Mouse (Mus musculus) intestine, embryonic 14.5 days (tissue): Measurements from ENCODE around the gene Ghr. TPM values are rescaled to one million over a fixed set of nuclear protein-coding genes. Genes with fewer than 3 reads are reported as not detected.

ENCODE experiments used
- ATAC-seq: fragments of 200-750 bp; cut with Nextera tagmentation; replicated peaks from 2 replicates; pipeline ENCODE4 v1.8.0; 2017; ENCODE audit warnings: low read depth, moderate number of reproducible peaks, moderate TSS enrichment, moderate library complexity; ENCODE audit not compliant: low FRiP score, low TSS enrichment
- DNase-seq: peaks from one replicate; pipeline ENCODE4 v3.0.0-alpha.2; 2018; ENCODE audit warnings: low spot score
- H3K27ac ChIP-seq: fragments of 300-500 bp; sonication (generic); 2 replicates; pipeline ENCODE4 v1.5.1; 2014; ENCODE audit warnings: low read depth, mild to moderate bottlenecking, control low read depth
- H3K27me3 ChIP-seq: fragments of 300-500 bp; sonication (generic); replicated peaks from 2 replicates; pipeline ENCODE4 v1.6.1; 2014; ENCODE audit warnings: low read length, control low read depth; ENCODE audit not compliant: control insufficient read depth, insufficient read depth
- H3K36me3 ChIP-seq: fragments of 300-500 bp; sonication (generic); 2 replicates; pipeline ENCODE4 v1.6.1; 2014; ENCODE audit warnings: low read length, control low read depth; ENCODE audit not compliant: control insufficient read depth, insufficient read depth
- H3K4me1 ChIP-seq: fragments of 300-500 bp; sonication (generic); replicated peaks from 2 replicates; pipeline ENCODE4 v1.6.1; 2014; ENCODE audit warnings: low read length, control low read depth, mixed read lengths; ENCODE audit not compliant: control insufficient read depth, insufficient read depth
- H3K4me2 ChIP-seq: fragments of 300-500 bp; sonication (generic); 2 replicates; pipeline ENCODE4 v1.6.1; 2014; ENCODE audit warnings: low read length
- H3K4me3 ChIP-seq: fragments of 300-500 bp; sonication (generic); 2 replicates; pipeline ENCODE4 v1.5.1; 2014; ENCODE audit warnings: low read depth, low read length, control low read depth, mixed read lengths
- H3K9ac ChIP-seq: fragments of 300-500 bp; sonication (generic); 2 replicates; pipeline ENCODE4 v1.6.1; 2014; ENCODE audit warnings: mild to moderate bottlenecking, low read length
- H3K9me3 ChIP-seq: fragments of 300-500 bp; sonication (generic); 2 replicates; pipeline ENCODE4 v1.6.1; 2016; ENCODE audit warnings: low read length, control low read depth; ENCODE audit not compliant: control insufficient read depth
- WGBS: fragments of 180-500 bp; shearing (Covaris S2); extraction: QIAGEN DNeasy Blood & Tissue Kit; methylation state at CpG from one replicate; pipeline ENCODE4 v1.1.7; 2014; 5-methylcytosine and 5-hydroxymethylcytosine counted together
- polyA plus RNA-seq: library from polyadenylated mRNA; unstranded; fragments of >200 nt; fragmentation: Nextera tagmentation; extraction: Ambion mirVana; gene quantifications from 2 replicates; pipeline ENCODE4 v1.2.1, GENCODE M21; 2014

Gene Ghr
- polyA plus RNA-seq, 1 experiment from 2014 or later, result 115 TPM

DNA sequence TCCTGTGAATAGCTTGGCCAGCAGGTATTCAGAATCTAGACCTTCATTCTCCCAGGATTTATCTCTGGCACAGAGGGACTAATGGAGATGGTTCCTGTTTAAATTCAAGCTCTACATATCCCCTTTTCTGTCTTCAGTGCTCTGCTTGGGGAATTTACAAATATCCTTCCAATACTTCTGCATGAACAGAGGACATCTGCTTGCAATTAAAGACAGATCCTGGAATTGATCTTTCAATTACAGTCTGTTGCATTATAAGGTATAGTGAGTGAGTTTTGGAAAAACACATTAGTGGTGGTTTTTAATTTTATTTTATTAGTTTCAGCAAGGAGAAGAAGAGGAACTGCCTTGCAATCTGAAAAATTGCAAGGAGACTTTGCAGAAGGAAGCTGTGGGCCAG, 184.1 kb downstream of the Ghr start:
- ATAC-seq, result no peak
- Histone ChIP-seq H3K36me3 (no peaks in the 10 kb centered on the region), H3K4me1 (no peaks in the 10 kb centered on the region), H3K9ac (no peak overlapping the region), H3K4me2 (no peak overlapping the region), H3K27me3 (no peaks in the 10 kb centered on the region), H3K9me3 (no peaks in the 10 kb centered on the region), H3K4me3 (no peak overlapping the region), H3K27ac (no peak overlapping the region)
- DNase-seq, result no peak

DNA sequence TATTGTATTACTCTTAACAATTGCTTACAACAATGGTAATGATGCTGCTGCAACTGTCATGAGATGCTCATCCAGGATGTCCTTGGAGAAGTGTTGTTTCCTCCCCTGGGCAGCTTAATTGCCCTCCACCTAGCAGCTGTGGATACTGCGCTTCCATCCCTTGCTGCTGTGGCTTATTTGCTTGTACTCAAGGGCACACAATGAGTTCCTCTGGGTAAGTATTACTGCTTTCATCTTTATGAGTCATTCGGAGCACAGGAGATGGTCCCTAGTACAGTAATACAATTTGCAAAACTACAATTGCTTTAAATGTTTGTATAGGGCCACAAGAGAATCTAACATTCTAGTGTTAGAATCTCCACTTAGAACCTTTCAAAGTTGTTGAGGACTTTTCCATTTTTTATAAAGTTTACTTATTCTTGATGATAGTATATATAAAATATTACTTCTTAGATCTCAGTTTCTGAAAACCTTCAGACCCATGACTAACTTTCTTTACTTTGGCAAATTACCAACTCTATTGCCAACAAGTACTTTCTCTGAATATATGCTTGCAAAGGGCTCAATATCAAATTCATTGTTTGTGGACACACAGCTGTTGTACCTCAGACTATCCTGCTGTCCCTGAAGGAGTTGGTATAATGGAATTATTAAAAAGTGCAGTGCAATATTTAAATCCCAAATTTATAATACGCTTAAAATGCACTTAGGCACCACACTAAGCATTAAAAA, 185.8 kb downstream of the Ghr start:
- DNase-seq (no peak), ATAC-seq (no peak)
- Histone ChIP-seq H3K36me3 (no peaks in the 10 kb centered on the region), H3K9ac (no peak overlapping the region), H3K4me1 (no peaks in the 10 kb centered on the region), H3K9me3 (0 out of 2 replicates have a peak, but pooled peaks cover 2% of the 10 kb centered on the region), H3K4me3 (no peak overlapping the region), H3K27me3 (no peaks in the 10 kb centered on the region), H3K4me2 (no peak overlapping the region), H3K27ac (no peak overlapping the region)
- 87% methylated on average over 3 of the region's 3 CpGs for WGBS

DNA sequence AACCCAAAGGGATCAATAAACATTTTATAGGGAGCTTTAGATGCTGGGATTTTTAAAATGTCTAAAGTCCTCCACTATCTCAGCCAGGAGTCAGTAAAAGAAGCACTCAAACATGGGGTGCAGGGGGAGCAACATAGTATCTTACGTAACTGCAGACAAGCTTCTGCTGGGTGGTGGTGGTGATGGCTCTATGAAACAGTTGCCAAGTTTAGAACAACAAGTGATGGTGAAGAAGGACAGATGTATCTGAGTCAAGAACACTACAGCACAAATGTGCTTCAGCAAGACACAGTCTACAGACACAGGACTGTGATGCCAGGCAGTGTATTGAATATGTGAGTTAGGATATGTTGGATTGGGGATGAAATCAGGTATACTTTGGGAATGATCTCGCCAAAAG, 187.1 kb downstream of the Ghr start:
- Histone ChIP-seq H3K9ac (no peak overlapping the region), H3K4me3 (no peak overlapping the region), H3K9me3 (0 out of 2 replicates have a peak, but pooled peaks cover 2% of the 10 kb centered on the region), H3K27me3 (no peaks in the 10 kb centered on the region), H3K27ac (no peak overlapping the region), H3K4me1 (no peaks in the 10 kb centered on the region), H3K36me3 (no peaks in the 10 kb centered on the region), H3K4me2 (no peak overlapping the region)
- no peak for DNase-seq
- WGBS, result 89% methylated on average over 2 of the region's 2 CpGs
- ATAC-seq, result no peak

DNA sequence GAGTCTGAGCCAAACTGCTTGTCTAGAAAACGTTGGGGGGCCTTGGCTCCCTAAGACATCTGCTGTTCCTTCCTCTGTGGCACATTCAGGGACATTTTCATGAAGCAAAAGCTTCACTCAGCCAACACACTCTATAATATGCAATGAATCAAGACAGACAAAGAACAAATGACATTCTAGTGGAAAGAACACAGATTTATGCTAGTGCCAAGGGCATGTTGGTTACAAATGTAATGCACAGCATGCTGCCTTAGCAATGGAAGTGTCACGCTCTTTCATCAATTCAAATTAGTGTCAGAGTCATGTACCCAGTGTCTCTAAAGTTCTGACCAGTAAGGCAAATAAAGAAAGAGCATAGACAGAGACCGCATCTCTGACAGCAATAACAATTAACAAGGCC, 187.6 kb downstream of the Ghr start:
- Histone ChIP-seq H3K4me3 (no peak overlapping the region), H3K27ac (no peak overlapping the region), H3K9ac (no peak overlapping the region), H3K9me3 (0 out of 2 replicates have a peak, but pooled peaks cover 2% of the 10 kb centered on the region), H3K4me2 (no peak overlapping the region), H3K36me3 (no peaks in the 10 kb centered on the region), H3K4me1 (no peaks in the 10 kb centered on the region), H3K27me3 (no peaks in the 10 kb centered on the region)
- ATAC-seq (no peak), DNase-seq (no peak)
- WGBS, result 72% methylated on average over 3 of the region's 3 CpGs

DNA sequence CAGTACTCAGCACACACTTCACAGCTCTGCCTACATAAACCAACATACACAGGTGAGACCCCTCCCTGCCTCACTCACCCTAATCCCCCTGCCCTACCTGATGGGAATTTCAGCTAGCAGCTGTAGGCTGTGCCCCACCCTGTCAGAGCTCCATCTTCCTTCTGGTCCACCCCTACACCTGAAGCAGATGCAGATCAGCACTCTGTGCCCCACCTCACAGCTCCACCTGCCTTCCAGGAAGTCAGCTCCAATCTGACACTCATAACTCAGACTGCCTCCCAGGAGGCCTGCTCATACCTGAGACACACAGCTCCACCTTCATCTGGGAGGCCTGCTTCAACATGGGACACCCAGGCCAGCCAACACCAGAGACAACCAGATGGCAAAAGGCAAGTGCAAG, 192.6 kb downstream of the Ghr start:
- no peak for ATAC-seq

DNA sequence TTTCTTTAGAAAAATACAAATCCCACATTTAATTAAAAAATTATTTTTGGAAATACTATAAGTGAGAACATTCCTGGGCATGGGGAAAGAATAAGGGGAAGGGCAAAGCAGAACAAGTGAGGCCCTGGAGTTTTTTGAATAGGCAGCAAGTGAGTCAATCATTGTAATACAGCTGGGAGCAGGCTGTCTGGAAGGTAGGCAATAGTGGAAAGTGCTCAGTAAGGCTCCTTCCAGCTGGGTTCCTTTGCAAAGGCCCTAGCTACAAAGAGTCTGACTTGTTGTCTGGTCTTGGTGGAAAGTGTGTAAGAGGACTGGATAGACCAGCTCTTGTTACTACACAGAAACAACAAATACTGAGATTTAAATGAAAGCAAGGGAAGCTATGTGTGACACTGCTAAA, 194.3 kb downstream of the Ghr start:
- H3K27me3 ChIP-seq, result no peaks in the 10 kb centered on the region
- H3K4me3 ChIP-seq, result no peak overlapping the region
- H3K36me3 ChIP-seq, result no peaks in the 10 kb centered on the region
- H3K27ac ChIP-seq, result peak overlapping the region; percentile 54
- DNase-seq (no peak), ATAC-seq (no peak)
- 0 out of 2 replicates have a peak, but pooled peaks cover 2% of the 10 kb centered on the region for H3K9me3 ChIP-seq
- no peak overlapping the region for H3K4me2 ChIP-seq
- H3K4me1 ChIP-seq, result peaks cover 14% of the 10 kb centered on the region
- no peak overlapping the region for H3K9ac ChIP-seq

More for the DNA sequence above, 192.6 kb downstream of the Ghr start:
- Histone ChIP-seq H3K9me3 (0 out of 2 replicates have a peak, but pooled peaks cover 2% of the 10 kb centered on the region), H3K36me3 (no peaks in the 10 kb centered on the region), H3K4me2 (no peak overlapping the region), H3K4me3 (no peak overlapping the region), H3K4me1 (peaks cover 12% of the 10 kb centered on the region), H3K27ac (no peak overlapping the region), H3K27me3 (no peaks in the 10 kb centered on the region), H3K9ac (no peak overlapping the region)
- no peak for DNase-seq

DNA sequence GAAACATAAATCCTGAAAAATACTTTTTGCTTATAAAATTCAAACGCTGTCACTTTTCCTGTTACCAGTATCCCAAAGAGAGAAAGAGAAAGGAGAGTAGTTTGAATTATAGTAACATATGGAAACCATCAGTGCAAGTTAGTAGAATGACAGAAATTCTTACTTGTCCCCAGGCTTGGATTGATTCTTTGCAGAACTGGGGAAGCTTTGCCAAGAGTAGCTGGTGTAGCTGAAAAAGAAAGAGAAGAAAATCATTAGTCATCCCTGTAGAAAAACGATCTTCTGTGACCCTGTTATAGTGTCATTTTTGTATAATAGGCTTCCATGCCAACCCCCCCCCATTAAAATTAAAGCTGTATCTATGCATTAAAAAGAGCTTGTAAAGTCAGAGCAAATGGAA, 194.8 kb downstream of the Ghr start:
- no peak overlapping the region for H3K4me3 ChIP-seq
- 0 out of 2 replicates have a peak, but pooled peaks cover 1% of the 10 kb centered on the region for H3K9me3 ChIP-seq
- peak overlapping the region; percentile 54; the same call in 1 of the 2 replicates for H3K27ac ChIP-seq
- ATAC-seq (no peak), DNase-seq (no peak)
- H3K4me2 ChIP-seq, result no peak overlapping the region
- no peaks in the 10 kb centered on the region for H3K36me3 ChIP-seq
- H3K27me3 ChIP-seq, result no peaks in the 10 kb centered on the region
- no peak overlapping the region for H3K9ac ChIP-seq
- peaks cover 14% of the 10 kb centered on the region for H3K4me1 ChIP-seq
- 43% methylated on average over 2 of the region's 2 CpGs for WGBS

DNA sequence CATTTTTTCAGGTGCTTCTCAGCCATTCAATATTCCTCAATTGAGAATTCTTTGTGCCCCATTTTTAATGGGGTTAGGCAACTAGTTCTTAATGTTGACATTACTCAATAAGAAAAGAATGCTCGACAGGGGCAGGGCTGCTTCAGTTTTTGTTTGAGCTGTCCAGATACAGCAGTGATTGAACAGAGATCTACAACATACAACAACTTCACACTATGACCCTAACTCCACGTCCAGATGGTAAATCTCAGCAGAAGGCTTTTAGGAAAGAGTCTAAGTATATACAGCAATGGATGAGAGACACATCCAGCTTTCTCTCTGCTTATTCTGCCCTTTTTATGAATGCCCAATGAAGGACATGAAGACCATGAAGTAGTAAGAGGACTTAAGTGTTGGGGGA, 199.5 kb downstream of the Ghr start:
- H3K27me3 ChIP-seq, result no peaks in the 10 kb centered on the region
- H3K9ac ChIP-seq, result no peak overlapping the region
- 19% methylated on average over 2 of the region's 2 CpGs for WGBS
- H3K4me1 ChIP-seq, result peaks cover 10% of the 10 kb centered on the region; the same call in 1 of the 2 replicates
- DNase-seq, result no peak
- H3K4me2 ChIP-seq, result no peak overlapping the region
- no peak for ATAC-seq
- H3K36me3 ChIP-seq, result no peaks in the 10 kb centered on the region
- H3K9me3 ChIP-seq, result no peaks in the 10 kb centered on the region
- no peak overlapping the region for H3K27ac ChIP-seq
- H3K4me3 ChIP-seq, result no peak overlapping the region

DNA sequence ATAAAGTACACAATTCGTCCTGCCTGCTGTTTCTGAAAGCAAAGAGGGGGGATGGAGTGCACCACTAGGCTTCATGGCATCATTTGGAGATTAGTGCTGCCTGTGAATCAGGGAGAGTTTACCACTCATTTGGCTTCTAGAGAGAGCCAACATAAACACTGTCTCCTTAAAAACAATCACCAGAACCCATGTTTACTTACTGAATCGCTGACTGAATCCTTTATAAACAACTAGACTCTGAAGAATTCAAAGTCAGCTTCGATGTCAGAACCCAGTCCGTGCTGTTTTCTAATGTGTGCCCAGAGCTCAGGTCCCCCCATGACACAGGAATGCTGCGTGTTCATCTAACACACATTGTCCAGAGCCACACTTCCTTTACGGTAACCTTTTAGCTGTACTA, 201.9 kb downstream of the Ghr start:
- Histone ChIP-seq H3K9me3 (no peaks in the 10 kb centered on the region), H3K4me2 (no peak overlapping the region), H3K4me3 (no peak overlapping the region), H3K9ac (no peak overlapping the region), H3K27me3 (no peaks in the 10 kb centered on the region), H3K4me1 (0 out of 2 replicates have a peak, but pooled peaks cover 7% of the 10 kb centered on the region), H3K27ac (peak overlapping the region; percentile 40; the same call in 1 of the 2 replicates), H3K36me3 (no peaks in the 10 kb centered on the region)
- 18% methylated on average over 6 of the region's 6 CpGs for WGBS
- DNase-seq (no peak), ATAC-seq (no peak)
